Mouse (Mus musculus): ENCODE results near the gene Nfia.
A peak's percentile ranks its signal among the peaks of the same experiment; 100 is the strongest.

Gene Nfia

GRCm38 (mm10) chr4:98020836-98021235 lies 248.3 kb downstream of the Nfia start:
- DNase-seq, result no peak

- no peak for DNase-seq
Observed at GRCm38 (mm10) chr4:98023245-98023792, 250.8 kb downstream of the Nfia start.

- DNase-seq, result no peak
Observed at GRCm38 (mm10) chr4:98027412-98027811, 254.9 kb downstream of the Nfia start.

GRCm38 (mm10) chr4:98031871-98032270 lies 259.3 kb downstream of the Nfia start:
- DNase-seq, result no peak

GRCm38 (mm10) chr4:98032332-98032731 lies 259.8 kb downstream of the Nfia start:
- no peak for DNase-seq

GRCm38 (mm10) chr4:98039095-98039494 lies 266.6 kb downstream of the Nfia start:
- DNase-seq, result no peak

GRCm38 (mm10) chr4:98040179-98040578 lies 267.6 kb downstream of the Nfia start:
- no peak for DNase-seq

- DNase-seq, result no peak
Observed at GRCm38 (mm10) chr4:98044611-98045010, 272.1 kb downstream of the Nfia start.

GRCm38 (mm10) chr4:98047369-98047768 lies 274.8 kb downstream of the Nfia start:
- DNase-seq, result no peak

GRCm38 (mm10) chr4:98049584-98049983 lies 277.1 kb downstream of the Nfia start:
- peak; percentile 31 for DNase-seq

- DNase-seq, result no peak
Observed at GRCm38 (mm10) chr4:98050003-98050620, 277.6 kb downstream of the Nfia start.

GRCm38 (mm10) chr4:98050781-98051180 lies 278.2 kb downstream of the Nfia start:
- no peak for DNase-seq

- DNase-seq, result no peak
Observed at GRCm38 (mm10) chr4:98051326-98051725, 278.8 kb downstream of the Nfia start.

GRCm38 (mm10) chr4:98055036-98055435 lies 282.5 kb downstream of the Nfia start:
- DNase-seq, result no peak

- no peak for DNase-seq
Observed at GRCm38 (mm10) chr4:98056396-98057020, 284.0 kb downstream of the Nfia start.

GRCm38 (mm10) chr4:98057246-98057645 lies 284.7 kb downstream of the Nfia start:
- no peak for DNase-seq

- DNase-seq, result no peak
Observed at GRCm38 (mm10) chr4:98057721-98058120, 285.2 kb downstream of the Nfia start.

GRCm38 (mm10) chr4:98058182-98058581 lies 285.6 kb downstream of the Nfia start:
- no peak for DNase-seq

- no peak for DNase-seq
Observed at GRCm38 (mm10) chr4:98060601-98061000, 288.1 kb downstream of the Nfia start.

GRCm38 (mm10) chr4:98061086-98061485 lies 288.6 kb downstream of the Nfia start:
- DNase-seq, result no peak

- DNase-seq, result no peak
Observed at GRCm38 (mm10) chr4:98063280-98063679, 290.7 kb downstream of the Nfia start.

- DNase-seq, result no peak
Observed at GRCm38 (mm10) chr4:98076106-98076505, 303.6 kb downstream of the Nfia start.

- DNase-seq, result no peak
Observed at GRCm38 (mm10) chr4:98076624-98077023, 304.1 kb downstream of the Nfia start.

GRCm38 (mm10) chr4:98080586-98080985 lies 308.1 kb downstream of the Nfia start:
- no peak for DNase-seq

- no peak for DNase-seq
Observed at GRCm38 (mm10) chr4:98081962-98082361, 309.4 kb downstream of the Nfia start.

Measured in kidney, postnatal 10 days (tissue).